Mouse (Mus musculus) neutrophil, adult 5-6 weeks (primary cell): ENCODE results near the gene Lekr1. TPM values are rescaled to one million over a fixed set of nuclear protein-coding genes. Genes with fewer than 3 reads are reported as not detected.

Experiments used
- ATAC-seq: fragments of 151-379, 151-347 bp; 2 replicates; pipeline ENCODE4 v1.8.0; 2017; ENCODE audit warnings: mild to moderate bottlenecking, moderate TSS enrichment; ENCODE audit not compliant: insufficient number of reproducible peaks, poor library complexity, low FRiP score, severe bottlenecking; ENCODE audit errors: extremely low read depth
- total RNA-seq: library from RNA; stranded (forward); fragments of 200-1000 nt; gene quantifications from 2 replicates; pipeline ENCODE4 v1.2.3, GENCODE M21; 2017

Gene Lekr1
- total RNA-seq, 1 experiment from 2014 or later, result 1.6 TPM

- no peak for ATAC-seq
Observed at GRCm38 (mm10) chr3:65818597-65818996, 152.6 kb downstream of the Lekr1 start.

- no peak for ATAC-seq
Observed at GRCm38 (mm10) chr3:65819841-65820240, 153.8 kb downstream of the Lekr1 start.

GRCm38 (mm10) chr3:65824886-65825285, 158.9 kb downstream of the Lekr1 start:
- no peak for ATAC-seq

GRCm38 (mm10) chr3:65826716-65827115, 160.7 kb downstream of the Lekr1 start:
- ATAC-seq, result no peak

GRCm38 (mm10) chr3:65827400-65827799, 161.4 kb downstream of the Lekr1 start:
- no peak for ATAC-seq

- no peak for ATAC-seq
Observed at GRCm38 (mm10) chr3:65828020-65828419, 162.0 kb downstream of the Lekr1 start.

- ATAC-seq, result no peak
Observed at GRCm38 (mm10) chr3:65829230-65829629, 163.2 kb downstream of the Lekr1 start.

- no peak for ATAC-seq
Observed at GRCm38 (mm10) chr3:65829943-65830483, 164.0 kb downstream of the Lekr1 start.

- ATAC-seq, result no peak
Observed at GRCm38 (mm10) chr3:65830801-65831200, 164.8 kb downstream of the Lekr1 start.

- ATAC-seq, result no peak
Observed at GRCm38 (mm10) chr3:65832398-65832797, 166.4 kb downstream of the Lekr1 start.

GRCm38 (mm10) chr3:65836435-65836834, 170.4 kb downstream of the Lekr1 start:
- ATAC-seq, result no peak

- no peak for ATAC-seq
Observed at GRCm38 (mm10) chr3:65839664-65840063, 173.6 kb downstream of the Lekr1 start.

GRCm38 (mm10) chr3:65841175-65841574, 175.1 kb downstream of the Lekr1 start:
- no peak for ATAC-seq

GRCm38 (mm10) chr3:65842515-65843184, 176.6 kb downstream of the Lekr1 start:
- ATAC-seq, result no peak

- no peak for ATAC-seq
Observed at GRCm38 (mm10) chr3:65843185-65843552, 177.1 kb downstream of the Lekr1 start.

GRCm38 (mm10) chr3:65844302-65844701, 178.3 kb downstream of the Lekr1 start:
- ATAC-seq, result no peak

GRCm38 (mm10) chr3:65844851-65845552, 179.0 kb downstream of the Lekr1 start:
- no peak for ATAC-seq

GRCm38 (mm10) chr3:65847158-65847787, 181.2 kb downstream of the Lekr1 start:
- no peak for ATAC-seq

- no peak for ATAC-seq
Observed at GRCm38 (mm10) chr3:65853746-65854145, 187.7 kb downstream of the Lekr1 start.

GRCm38 (mm10) chr3:65855521-65855920, 189.5 kb downstream of the Lekr1 start:
- no peak for ATAC-seq
